Mouse (Mus musculus) layer of hippocampus, adult 11-12 months (tissue): ENCODE data around the gene Tctex1d4.

Source experiments
- DNase-seq: peaks from one replicate; pipeline ENCODE4 v3.0.0; 2022; ENCODE audit warnings: low spot score

The Tctex1d4 gene

DNA sequence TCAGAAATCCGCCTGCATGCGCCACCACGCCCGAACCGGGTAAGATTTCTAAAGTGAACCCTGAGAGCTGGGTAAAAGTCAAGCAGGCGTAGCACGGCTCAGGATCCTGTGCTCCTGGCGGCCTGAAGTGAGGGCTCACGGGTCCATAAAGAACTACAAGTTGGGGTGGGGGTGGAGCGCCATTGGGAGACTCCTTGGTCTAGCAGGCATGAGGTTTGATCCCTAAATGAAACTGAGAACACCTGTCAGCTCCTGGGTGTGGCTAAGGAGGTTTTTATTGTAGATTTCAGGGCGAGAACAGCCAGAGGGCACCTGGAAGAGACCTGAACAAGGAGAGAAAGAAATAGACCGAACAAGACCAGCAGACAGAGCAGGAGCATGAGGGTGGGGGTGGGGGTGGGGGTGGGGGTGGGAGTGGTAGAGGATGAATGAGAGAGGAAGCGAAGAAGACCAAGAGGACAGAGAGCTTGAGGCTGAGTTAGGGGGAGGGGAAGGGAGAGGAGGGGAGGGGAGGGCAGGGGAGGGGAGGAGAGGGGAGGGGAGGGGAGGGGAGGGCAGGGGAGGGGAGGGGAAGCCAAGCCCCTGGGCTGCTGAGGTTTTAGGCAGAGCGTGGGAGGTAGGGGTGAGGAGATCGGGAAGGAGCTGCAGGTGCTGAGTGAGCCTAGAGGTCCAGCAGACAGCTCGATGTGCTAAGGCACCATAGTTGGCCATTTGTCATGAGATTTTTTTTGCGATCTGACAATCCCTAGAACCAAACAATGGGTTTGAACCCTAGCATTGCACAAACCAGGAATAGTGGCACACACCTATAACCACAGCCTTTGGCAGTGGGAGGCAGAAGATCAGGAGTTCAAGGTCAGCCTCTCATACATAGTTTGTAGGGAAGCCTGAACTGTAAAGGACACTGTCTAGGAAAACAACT, 12.0 kb downstream of the Tctex1d4 start:
- DNase-seq: no peak

DNA sequence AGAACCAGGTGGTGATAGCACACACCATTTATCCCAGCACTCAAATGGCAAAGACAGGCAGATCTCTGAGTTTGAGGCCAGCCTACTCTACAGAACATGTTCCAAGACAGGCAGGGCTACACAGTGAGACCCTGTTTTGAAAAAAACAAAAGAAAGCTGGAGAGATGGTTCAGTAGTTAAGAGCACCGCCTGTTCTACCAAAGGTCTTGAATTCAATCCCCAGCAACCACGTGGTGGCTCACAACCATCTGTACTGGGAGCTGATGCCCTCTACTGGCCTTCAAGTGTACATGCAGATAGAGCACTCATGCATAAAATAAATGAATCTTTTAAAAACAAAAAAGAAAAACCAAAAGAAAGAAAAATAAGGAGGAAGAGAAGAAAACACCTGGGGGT, 12.6 kb downstream of the Tctex1d4 start:
- no peak for DNase-seq

DNA sequence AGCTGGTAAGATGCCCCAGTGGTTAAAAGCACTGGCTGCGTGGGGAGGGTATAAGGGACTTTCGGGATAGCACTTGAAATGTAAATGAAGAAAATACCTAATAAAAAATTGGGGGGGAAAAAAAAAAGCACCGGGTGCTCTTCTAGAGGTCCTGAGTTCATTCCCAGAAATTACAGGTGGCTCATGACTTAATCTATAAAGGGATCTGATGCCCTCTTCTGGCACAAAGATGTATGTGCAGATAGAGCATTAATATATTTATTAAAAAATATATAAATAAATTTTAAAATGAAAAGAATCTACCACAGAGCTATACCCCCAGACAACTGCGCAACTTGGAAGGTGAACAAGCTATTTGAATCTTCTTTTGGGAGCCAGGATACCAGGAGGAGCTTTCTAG, 14.0 kb downstream of the Tctex1d4 start:
- no peak for DNase-seq

DNA sequence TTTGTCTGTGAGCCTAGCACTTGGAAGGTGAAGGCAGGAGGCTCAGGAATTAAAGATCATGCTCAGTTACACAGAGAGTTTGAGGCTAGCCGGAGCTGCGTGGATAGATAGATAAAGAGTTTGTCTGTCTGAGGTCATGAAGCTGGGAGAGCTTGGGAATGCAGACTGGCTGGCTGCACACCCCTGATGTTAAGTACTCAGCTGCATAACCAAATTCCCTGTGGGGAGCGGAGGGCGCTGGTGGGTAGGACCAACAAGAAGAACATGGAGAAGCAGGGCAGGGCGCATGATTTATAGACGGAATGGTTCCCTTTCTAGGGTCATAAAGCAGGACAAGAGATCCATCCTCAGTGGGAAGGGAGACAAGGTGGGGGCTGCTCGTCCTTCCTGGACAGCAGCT, 16.4 kb downstream of the Tctex1d4 start:
- no peak for DNase-seq

DNA sequence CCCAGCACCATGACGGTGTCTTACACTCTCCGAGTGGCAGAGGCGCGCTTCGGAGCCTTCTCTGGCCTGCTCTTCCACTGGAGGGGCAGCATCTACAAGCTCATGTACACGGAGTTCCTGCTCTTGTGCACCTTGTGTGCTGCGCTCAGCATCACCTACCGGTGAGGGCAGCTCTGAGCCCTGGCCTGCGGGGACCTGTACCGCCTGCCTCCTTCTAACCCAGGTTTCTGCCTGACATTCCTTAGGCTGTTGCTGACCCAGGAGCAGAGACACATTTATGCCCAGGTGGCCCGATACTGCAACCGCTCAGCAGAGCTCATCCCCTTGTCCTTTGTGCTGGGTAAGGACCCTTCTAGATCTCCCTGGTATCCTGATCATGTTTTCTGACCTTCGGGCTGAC, 18.7 kb downstream of the Tctex1d4 start:
- no peak for DNase-seq

DNA sequence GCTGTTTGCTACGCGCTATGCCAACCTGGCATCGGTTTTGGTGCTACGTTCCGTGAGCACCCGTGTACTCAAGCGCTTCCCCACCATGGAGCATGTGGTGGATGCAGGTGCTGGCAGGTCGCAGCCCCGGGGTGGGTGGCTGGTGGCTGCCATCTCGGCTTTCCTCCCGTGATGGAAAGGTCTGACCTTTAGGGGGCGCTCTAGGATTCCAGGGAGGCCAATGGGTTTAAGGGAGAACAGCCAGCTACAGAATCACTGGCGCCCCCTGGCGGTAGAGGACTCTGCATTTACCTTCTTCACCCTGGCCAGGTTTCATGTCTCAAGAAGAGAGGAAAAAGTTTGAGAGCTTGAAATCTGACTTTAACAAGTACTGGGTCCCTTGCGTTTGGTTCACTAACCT, 19.6 kb downstream of the Tctex1d4 start:
- peak; percentile 90 for DNase-seq

DNA sequence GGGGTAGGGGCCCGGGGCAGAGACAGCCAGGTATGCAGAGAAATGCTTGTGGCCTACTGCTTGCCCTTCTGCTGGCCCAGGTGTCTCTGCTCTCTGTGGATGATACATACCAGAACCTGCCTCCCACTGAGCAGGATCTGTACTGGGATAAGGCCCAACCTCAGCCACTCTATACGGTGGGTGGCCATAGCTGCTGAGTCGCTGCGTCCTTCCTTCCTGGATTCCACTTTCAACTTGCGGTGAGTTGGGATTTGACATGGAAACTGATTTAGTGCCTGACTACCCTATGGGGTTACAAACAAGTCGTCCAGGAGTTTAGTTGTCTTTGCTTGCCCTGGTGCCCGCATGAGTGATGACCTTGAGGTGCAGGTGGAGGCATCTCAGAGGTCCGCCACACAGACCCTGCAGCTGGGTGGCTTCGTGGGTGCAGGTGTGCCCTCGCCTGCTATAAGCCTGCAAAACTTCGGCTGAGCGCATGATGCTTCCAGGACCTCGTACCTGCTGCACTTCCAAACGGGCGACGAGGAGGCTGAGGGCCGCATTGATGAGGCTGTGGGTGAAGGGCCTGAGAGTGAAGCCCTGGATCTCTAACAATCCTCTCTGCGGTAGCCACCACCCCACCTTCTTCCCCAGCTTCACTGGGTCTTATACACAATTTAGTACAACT, 21.6 kb downstream of the Tctex1d4 start:
- no peak for DNase-seq

DNA sequence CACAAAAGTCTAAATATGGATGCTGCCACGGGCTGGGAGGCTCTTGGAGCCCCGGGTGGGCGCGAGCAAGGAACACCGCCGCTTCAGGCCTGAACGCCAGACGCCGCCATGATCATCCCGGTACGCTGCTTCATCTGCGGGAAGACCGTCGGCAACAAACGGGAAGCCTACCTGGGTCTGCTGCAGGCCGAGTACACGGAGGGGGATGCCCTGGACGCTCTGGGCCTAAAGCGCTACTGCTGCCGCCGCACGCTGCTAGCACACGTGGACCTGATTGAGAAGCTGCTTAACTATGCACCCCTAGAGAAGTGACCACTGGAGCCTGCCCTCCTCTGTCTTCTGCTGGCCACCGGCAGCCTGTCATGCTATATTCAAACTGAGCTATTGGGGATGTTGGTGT, 22.2 kb downstream of the Tctex1d4 start:
- DNase-seq: no peak

DNA sequence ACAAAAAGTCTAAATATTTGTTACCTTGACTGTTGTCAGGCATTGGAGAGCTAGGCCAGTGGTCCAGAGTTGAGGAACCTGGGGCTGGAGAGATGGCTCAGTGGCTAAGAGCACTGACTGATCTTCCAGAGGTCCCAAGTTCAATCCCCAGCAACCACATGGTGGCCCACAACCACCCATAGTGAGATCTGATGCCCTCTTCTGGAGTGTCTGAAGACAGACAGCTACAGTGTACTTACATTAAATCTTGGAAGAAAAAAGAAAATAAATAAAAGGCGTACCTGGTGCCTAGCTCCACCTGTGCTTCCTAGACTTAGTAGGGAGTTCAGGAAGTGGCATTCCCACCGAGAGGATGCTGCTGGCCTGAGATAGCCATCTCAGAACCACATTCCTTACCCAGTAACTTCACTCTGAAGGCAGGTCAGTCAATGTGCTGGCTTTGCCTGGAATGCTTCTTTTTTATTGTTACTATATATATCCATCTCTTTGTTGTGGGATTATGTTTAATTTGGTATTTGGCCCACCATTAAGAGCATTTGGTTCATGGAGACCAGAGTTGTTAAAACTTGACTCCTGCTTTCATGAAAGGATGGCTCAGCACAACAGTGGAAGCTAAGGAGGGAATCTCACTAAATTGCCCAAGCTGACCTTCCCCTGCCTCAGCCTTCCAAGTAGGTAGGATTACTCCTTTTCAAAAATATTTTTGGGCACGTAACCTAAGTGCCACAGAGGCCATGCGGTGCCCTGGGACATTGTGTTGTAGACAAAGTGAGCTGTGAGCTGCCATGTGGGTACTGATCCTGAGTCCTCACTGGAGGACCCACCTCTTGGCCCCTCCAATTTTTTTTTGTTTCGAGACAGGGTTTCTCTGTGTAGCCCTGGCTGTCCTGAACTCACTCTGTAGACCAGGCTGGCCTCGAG, 23.0 kb downstream of the Tctex1d4 start:
- DNase-seq: no peak

DNA sequence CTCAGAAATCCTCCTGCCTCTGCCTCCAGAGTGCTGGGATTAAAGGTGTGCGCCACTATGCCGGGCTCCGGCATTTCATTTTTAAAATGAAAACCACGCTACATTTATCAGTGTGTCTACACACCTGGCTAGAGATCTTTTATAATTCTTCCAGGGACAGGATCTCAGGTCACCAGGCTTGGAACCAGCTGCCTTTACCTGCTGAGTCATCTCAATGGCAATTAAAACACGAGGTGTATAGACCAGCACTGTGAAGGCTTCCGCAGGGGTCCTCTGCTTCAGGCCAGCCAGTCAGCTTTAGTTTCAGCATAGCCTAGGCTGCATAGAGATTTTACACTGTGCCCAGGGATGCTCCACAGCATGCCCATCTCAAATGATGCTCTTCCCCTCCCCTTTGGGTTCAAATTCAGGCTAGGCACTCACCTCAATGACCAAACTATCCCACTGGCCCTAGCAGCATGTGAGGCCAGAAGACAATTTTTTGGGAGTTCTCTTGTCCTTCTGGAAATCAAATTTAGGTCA, 23.7 kb downstream of the Tctex1d4 start:
- DNase-seq: no peak

DNA sequence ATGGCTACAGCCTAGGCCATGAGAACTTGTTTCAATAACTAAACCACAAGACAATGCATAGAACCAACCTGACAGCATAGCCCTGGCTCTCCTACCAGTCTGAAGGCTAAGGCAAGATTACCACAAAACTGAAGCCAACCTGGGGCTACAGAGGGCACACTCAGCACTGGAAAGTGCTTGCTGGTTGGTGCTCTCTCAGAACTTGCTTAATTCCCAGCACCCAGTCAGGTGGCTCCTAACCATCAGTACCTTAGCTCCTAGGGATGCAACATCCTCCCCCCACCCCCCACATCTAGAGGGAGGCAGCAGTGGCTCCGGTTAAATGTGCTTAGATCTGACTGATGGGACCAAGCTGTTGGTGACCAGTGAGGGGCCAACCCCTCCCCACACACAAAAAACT, 24.8 kb downstream of the Tctex1d4 start:
- no peak for DNase-seq

DNA sequence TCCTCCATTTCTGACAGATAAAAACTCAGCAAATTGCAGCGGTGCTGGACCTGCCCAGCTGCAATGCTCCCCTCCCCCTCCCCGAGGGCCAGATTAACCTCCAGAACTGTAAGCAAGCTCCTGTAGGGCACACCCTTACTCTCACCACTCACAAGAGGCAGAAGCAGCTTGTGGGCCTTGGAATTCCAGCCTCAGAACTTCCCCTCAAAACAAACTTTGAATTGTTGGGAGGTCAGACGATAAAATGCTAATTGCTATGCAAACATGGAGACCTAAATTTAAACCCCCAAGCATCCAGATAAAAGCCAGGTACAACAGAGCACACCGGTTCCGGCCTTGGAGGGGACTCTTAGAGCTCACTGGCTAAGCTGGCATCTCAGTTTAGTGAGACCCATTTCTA, 26.1 kb downstream of the Tctex1d4 start:
- no peak for DNase-seq

DNA sequence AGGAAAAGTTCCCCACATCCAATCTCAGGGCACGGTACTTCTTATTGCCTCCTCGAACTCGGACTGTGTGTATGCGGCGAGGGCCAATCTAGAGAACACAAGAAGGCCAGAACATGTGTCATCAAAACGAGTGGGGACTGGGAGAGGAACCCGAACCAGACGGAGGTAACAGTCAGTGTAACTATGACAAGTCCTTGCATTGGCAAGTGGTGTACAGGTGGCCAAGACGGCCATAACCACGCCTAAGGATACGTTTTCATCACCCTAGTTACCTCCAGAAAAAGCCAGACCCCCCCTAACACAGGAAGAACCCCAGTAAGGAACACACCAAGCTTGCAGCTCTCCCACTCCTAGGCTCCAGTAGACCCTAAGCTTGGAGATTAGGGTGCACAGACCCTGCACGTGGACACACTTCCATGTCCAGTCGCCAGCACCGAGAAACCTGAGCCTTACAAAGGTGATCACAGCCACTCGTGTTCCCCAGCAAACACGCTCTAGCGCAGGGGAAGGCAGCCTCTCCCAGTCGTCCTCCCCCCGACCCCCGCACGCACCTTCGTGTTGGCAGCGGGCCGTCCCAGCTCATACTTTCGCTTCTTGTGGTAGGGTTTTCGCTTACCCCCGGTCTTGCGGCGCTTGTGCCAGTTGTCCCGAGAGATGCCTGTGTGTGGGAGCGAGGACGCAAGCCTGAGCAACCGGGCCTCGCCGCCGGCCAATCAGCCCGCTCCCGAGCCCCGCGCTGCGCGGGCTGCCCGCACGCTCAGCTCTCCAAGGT, 28.6 kb downstream of the Tctex1d4 start:
- no peak for DNase-seq

DNA sequence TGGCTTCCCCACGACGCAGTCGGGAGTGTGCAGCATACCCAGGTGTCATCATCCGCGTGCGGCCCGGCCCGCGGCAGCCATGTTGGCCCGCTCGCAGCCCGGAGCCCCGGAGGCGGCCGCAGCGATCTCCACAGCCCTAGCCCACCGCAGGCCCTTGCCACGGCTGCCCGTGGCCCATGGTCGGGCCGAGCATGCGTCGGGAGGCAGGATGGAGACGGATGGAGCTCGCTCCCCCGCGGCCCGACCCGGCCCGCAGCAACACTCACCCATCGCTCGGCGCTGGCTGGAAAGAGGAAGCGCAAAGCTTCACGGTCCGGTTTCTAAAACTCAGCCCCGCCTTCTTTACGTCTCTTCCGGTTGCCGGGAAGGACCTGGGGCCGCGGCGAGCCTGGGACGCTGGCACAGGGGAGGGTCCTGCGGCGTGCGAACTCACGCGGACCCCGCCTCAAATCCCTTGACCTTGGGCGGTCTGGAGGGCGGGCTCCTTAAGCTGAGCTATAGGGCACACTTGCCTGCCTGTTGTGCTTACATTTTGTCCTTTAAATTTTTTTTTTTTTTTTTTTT, 29.3 kb downstream of the Tctex1d4 start, which contains the start of gene Rps8:
Gene Rps8 (minus strand): TSS at position 452 of the 564 bp plus-strand sequence.
- peak; percentile 87 for DNase-seq

DNA sequence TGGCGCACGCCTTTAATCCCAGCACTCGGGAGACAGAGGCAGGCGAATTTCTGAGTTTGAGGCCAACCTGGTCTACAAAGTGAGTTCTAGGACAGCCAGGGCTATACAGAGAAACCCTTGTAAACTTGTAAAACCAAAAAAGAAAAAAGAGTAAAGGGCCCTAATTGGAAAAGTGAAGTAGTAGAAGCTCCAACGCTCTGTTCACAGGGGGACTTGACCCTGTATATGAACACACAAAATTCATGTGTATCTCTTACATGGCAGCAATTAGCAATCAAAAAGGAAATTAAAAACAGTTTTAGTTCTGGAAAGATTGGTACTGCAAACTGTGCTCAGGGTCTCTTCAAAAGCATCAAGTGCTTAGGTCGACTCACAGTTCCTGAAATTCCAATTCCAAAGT, 29.8 kb downstream of the Tctex1d4 start:
- DNase-seq: no peak

DNA sequence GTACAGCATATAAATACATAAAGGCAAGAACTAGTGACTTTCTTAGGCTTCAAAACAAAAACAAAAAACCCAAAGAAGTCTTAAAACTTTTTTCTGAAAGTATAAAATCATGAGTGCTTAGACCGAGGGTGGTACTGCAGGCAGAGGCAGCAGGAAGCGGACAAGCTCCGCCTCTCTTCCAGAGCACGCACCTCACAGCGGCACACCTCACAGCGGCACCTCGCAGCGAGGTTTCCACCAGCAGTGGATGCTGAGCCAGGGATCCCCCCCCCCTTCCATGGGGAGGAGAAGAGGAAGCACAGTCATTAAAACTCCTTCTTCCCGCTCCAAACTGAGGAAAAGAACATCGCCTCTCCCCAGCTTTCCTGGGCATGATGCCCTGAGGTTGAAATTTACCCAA, 33.1 kb downstream of the Tctex1d4 start:
- no peak for DNase-seq

DNA sequence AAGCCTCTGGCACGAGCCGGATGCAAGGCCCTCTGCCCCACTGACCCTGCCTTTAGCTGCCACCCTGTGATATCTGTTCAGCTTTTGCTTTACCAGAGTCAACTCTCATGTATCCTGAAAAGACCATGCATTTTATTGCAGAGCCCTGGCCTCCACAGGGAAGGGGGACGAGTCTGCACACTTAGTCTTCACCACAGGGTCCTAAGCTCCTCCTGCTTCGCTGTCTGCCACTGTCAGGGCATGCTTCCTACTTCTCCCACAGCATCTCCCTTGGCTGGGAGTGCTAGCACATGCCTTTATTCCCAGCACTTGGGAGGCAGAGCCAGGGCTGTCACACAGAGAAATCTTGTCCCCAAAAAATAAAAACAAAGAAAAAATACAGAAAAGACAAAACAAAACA, 34.6 kb downstream of the Tctex1d4 start:
- no peak for DNase-seq

DNA sequence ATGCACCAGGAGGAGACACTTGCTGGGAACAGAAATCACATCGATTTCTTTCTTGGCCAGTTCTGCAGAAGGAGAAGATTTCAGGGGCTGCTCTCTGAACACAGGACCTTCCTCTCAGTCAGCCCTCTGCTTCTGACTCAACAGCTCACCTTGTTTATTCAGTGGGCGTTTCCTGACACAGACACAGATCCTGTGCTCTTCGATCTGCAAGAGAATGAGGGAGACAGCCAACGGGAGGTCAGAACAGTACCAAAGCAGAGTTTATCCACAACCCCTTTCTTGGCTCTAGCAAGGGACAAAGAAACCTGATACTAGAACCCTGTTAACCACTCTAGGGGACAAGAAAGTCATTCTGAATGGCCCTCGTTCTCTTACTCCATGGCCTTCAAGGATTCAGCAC, 43.3 kb downstream of the Tctex1d4 start:
- no peak for DNase-seq
